Mouse (Mus musculus) testis, adult 2 months (tissue): ENCODE results near the gene Gm9046. TPM values are rescaled to one million over a fixed set of nuclear protein-coding genes. Genes with fewer than 3 reads are reported as not detected.
A peak's percentile ranks its signal among the peaks of the same experiment; 100 is the strongest.
"Not testable (repeated sequence)": the region's sequence is repeated elsewhere in the genome, so short reads cannot be mapped to it uniquely, and the experiment has no call there.

Experiments used
- H3K27ac ChIP-seq: fragments of 200-500 bp; 2 replicates; pipeline ENCODE4 v1.5.1; 2012; ENCODE audit warnings: low read depth, low read length; ENCODE audit not compliant: control insufficient read depth, insufficient read depth
- H3K27me3 ChIP-seq: fragments of 200-500 bp; 2 replicates; pipeline ENCODE4 v1.6.1; 2012; ENCODE audit warnings: mild to moderate bottlenecking, low read length, moderate library complexity; ENCODE audit not compliant: control insufficient read depth, insufficient read depth
- H3K36me3 ChIP-seq: fragments of 200-500 bp; 2 replicates; pipeline ENCODE4 v1.6.1; 2012; ENCODE audit warnings: mild to moderate bottlenecking, low read length; ENCODE audit not compliant: control insufficient read depth, insufficient read depth
- H3K4me1 ChIP-seq: fragments of 200-500 bp; 2 replicates; pipeline ENCODE4 v1.6.1; 2012; ENCODE audit warnings: low read length; ENCODE audit not compliant: control insufficient read depth, insufficient read depth
- H3K4me3 ChIP-seq: fragments of 200-500 bp; 2 replicates; pipeline ENCODE4 v1.5.1; 2012; ENCODE audit warnings: low read depth, mild to moderate bottlenecking, low read length, moderate library complexity, mixed read lengths; ENCODE audit not compliant: control insufficient read depth
- CTCF ChIP-seq: fragments of 200-500 bp; IDR thresholded peaks from 2 replicates; pipeline ENCODE4 v1.5.1; 2012; ENCODE audit warnings: low read depth, mild to moderate bottlenecking, inconsistent platforms, low read length, moderate library complexity; ENCODE audit not compliant: control insufficient read depth, insufficient read depth, insufficient replicate concordance
- POLR2A ChIP-seq: fragments of 200-500 bp; IDR thresholded peaks from 2 replicates; pipeline ENCODE4 v1.6.1; 2012; ENCODE audit warnings: low read depth, mild to moderate bottlenecking, inconsistent platforms, low read length, moderate library complexity; ENCODE audit not compliant: control insufficient read depth
- polyA plus RNA-seq: library from polyadenylated mRNA; depleted of rRNA; stranded (reverse); fragments of >200 nt; gene quantifications from 2 replicates; pipeline ENCODE4 v1.2.3, GENCODE M21; 2012; rRNA removed

Gene Gm9046
- not detected in 2 replicates for polyA plus RNA-seq

DNA sequence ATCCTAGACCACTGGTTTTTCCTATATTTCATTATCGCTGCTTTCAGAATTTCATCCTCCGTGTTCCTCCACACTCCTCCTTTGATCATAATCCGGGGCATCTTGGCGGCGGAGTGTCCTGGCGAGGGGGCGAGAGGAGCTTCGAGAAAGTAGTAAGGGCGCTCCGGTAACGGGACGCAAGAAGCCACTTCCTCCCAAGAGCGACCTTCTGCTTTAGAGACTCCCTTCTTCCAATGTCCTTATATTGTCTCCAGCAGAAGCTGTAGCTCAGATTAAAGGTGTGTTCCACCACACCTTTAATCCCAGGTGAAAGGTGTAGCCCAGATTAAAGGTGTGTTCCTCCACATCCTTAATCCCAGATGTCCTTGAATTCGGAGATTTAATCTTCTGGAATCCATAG lies at the start of gene Gm9046:
TSS of gene Gm9046 (minus strand) at position 101 of the 400 bp plus-strand sequence.
- not testable (repeated sequence) for H3K27ac ChIP-seq, H3K27me3 ChIP-seq, H3K36me3 ChIP-seq, H3K4me3 ChIP-seq, H3K4me1 ChIP-seq

DNA sequence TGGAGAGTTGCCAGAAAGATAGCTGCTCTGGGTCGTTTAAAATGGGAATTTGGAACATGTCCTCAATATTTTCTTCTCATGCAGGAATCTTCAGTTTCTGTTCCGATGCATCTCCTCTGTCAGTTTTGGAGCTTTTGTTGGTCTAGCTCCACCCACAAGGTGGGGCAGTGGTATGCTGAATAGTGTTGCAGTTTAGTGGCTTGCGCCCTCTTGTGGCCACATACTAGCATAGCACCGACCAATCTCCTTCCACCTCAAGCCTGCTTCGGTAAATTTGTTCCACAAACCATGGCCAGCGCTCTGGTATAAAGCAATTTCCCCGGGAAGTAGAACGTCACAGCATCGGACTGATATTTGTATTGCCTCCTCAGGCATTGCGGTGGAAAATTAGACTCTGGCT lies 27.4 kb upstream of the Gm9046 start:
- Histone ChIP-seq H3K27ac (no peak overlapping the region), H3K36me3 (no peaks in the 10 kb centered on the region), H3K27me3 (no peaks in the 10 kb centered on the region), H3K4me3 (no peak overlapping the region), H3K4me1 (peaks cover 5% of the 10 kb centered on the region)
- no peak for TF ChIP-seq POLR2A
- peak; percentile 96 for TF ChIP-seq CTCF

DNA sequence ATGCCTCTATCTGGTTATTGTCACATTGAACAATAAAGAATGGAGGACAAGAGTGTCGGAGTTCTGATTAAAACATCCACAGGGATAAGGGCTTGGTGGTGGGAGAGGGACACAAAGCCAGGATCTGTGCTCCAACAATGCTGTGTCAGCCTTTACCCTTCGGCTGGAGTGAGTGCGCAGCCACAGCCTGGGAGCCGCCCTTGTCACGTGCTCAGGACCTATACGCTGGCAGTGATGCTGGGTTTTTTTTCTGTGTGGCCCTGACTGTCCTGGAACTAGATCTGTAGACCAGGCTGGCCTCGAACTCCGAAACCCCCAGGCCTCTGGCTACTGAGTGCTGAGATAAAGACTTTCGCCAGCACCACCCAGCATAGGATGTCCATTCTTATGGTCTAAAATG lies 26.5 kb upstream of the Gm9046 start:
- no peak overlapping the region for H3K27ac ChIP-seq
- no peaks in the 10 kb centered on the region for H3K36me3 ChIP-seq
- H3K4me3 ChIP-seq, result no peak overlapping the region
- H3K4me1 ChIP-seq, result peaks cover 5% of the 10 kb centered on the region
- H3K27me3 ChIP-seq, result no peaks in the 10 kb centered on the region
- TF ChIP-seq CTCF, result no peak
- TF ChIP-seq POLR2A, result no peak

DNA sequence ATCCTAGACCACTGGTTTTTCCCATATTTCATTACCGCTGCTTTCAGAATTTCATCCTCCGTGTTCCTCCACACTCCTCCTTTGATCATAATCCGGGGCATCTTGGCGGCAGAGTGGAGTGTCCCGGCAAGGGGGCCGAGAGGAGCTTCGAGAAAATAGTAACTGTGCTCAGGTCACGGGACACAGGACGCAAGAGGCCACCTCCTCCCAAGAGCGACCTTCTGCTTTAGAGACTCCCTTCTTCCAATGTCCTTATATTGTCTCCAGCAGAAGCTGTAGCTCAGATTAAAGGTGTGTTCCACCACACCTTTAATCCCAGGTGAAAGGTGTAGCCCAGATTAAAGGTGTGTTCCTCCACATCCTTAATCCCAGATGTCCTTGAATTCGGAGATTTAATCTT lies 10.9 kb upstream of the Gm9046 start, which contains the start of gene Gm9049:
TSS of gene Gm9049 (minus strand) at position 101 of the 400 bp plus-strand sequence.
- H3K36me3 ChIP-seq, H3K27me3 ChIP-seq, H3K4me1 ChIP-seq, H3K27ac ChIP-seq, H3K4me3 ChIP-seq: not testable (repeated sequence)

DNA sequence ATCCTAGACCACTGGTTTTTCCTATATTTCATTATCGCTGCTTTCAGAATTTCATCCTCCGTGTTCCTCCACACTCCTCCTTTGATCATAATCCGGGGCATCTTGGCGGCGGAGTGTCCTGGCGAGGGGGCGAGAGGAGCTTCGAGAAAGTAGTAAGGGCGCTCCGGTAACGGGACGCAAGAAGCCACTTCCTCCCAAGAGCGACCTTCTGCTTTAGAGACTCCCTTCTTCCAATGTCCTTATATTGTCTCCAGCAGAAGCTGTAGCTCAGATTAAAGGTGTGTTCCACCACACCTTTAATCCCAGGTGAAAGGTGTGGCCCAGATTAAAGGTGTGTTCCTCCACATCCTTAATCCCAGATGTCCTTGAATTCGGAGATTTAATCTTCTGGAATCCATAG lies 5.5 kb upstream of the Gm9046 start, which contains the start of gene Gm9048:
TSS of gene Gm9048 (minus strand) at position 101 of the 400 bp plus-strand sequence.
- not testable (repeated sequence) for H3K27ac ChIP-seq, H3K36me3 ChIP-seq, H3K4me1 ChIP-seq, H3K4me3 ChIP-seq, H3K27me3 ChIP-seq

DNA sequence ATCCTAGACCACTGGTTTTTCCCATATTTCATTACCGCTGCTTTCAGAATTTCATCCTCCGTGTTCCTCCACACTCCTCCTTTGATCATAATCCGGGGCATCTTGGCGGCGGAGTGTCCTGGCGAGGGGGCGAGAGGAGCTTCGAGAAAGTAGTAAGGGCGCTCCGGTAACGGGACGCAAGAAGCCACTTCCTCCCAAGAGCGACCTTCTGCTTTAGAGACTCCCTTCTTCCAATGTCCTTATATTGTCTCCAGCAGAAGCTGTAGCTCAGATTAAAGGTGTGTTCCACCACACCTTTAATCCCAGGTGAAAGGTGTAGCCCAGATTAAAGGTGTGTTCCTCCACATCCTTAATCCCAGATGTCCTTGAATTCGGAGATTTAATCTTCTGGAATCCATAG lies 5.3 kb downstream of the Gm9046 start, which contains the start of gene Gm9045:
TSS of gene Gm9045 (minus strand) at position 101 of the 400 bp plus-strand sequence.
- H3K27me3 ChIP-seq, H3K4me3 ChIP-seq, H3K27ac ChIP-seq, H3K36me3 ChIP-seq, H3K4me1 ChIP-seq: not testable (repeated sequence)

DNA sequence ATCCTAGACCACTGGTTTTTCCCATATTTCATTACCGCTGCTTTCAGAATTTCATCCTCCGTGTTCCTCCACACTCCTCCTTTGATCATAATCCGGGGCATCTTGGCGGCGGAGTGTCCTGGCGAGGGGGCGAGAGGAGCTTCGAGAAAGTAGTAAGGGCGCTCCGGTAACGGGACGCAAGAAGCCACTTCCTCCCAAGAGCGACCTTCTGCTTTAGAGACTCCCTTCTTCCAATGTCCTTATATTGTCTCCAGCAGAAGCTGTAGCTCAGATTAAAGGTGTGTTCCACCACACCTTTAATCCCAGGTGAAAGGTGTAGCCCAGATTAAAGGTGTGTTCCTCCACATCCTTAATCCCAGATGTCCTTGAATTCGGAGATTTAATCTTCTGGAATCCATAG lies 10.7 kb downstream of the Gm9046 start, which contains the start of gene Gm9044:
TSS of gene Gm9044 (minus strand) at position 101 of the 400 bp plus-strand sequence.
- not testable (repeated sequence) for H3K27me3 ChIP-seq, H3K36me3 ChIP-seq, H3K27ac ChIP-seq, H3K4me3 ChIP-seq, H3K4me1 ChIP-seq

DNA sequence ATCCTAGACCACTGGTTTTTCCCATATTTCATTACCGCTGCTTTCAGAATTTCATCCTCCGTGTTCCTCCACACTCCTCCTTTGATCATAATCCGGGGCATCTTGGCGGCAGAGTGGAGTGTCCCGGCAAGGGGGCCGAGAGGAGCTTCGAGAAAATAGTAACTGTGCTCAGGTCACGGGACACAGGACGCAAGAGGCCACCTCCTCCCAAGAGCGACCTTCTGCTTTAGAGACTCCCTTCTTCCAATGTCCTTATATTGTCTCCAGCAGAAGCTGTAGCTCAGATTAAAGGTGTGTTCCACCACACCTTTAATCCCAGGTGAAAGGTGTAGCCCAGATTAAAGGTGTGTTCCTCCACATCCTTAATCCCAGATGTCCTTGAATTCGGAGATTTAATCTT lies 16.2 kb downstream of the Gm9046 start, which contains the start of gene Gm9040:
TSS of gene Gm9040 (minus strand) at position 101 of the 400 bp plus-strand sequence.
- H3K27ac ChIP-seq, H3K4me1 ChIP-seq, H3K27me3 ChIP-seq, H3K4me3 ChIP-seq, H3K36me3 ChIP-seq: not testable (repeated sequence)

DNA sequence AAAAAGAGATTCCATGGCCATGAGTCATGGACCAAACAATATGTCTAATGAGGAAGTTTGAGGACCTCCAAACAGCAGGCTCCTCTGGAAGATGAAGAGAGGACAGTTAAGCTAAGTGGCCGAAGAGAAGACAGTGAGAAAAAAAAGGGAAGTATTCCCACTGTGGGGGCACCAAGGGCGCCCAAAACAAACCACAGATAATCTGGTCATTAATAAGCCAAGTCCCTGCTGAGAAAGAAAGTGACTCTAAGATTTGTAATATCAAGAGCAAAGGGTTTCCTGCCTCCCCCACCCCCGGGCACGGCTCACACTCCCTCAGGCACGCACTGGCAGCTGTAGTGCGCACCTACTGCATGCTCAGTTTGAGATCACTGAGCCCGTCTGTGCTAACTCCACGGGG lies 24.0 kb downstream of the Gm9046 start:
- H3K36me3 ChIP-seq, result no peaks in the 10 kb centered on the region
- no peak overlapping the region for H3K4me3 ChIP-seq
- TF ChIP-seq POLR2A (no peak), CTCF (no peak)
- no peaks in the 10 kb centered on the region for H3K27me3 ChIP-seq
- H3K4me1 ChIP-seq, result no peaks in the 10 kb centered on the region
- H3K27ac ChIP-seq, result no peak overlapping the region

DNA sequence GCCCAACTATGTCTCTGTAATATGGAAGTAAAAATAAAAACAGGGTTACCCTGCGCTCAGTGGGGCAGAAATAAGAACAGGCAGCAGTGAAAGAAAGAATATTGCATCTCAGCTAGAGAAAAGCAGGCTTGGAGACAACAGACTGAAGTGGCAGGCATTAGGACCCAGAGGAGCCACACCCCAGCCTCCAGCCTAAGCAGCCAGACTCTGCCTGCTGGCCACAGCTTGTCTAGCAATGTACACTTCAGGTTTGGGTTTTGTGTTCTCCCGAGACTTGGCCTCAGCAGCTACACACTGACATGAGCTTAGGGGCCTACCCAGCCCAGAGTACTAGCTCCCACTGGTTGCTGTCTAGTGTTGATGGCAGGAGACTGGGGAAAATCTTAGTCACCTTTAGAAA lies 40.9 kb downstream of the Gm9046 start:
- H3K27me3 ChIP-seq, H3K4me1 ChIP-seq, H3K36me3 ChIP-seq, H3K4me3 ChIP-seq, H3K27ac ChIP-seq: not testable (repeated sequence)
